Mouse (Mus musculus) bone marrow, adult 2 months (tissue): ENCODE results near the gene H2-M10.1. TPM values are rescaled to one million over a fixed set of nuclear protein-coding genes. Genes with fewer than 3 reads are reported as not detected.
"Not testable (repeated sequence)": the region's sequence is repeated elsewhere in the genome, so short reads cannot be mapped to it uniquely, and the experiment has no call there.

Experiments used
- H3K27ac ChIP-seq: fragments of 200-500 bp; 2 replicates; pipeline ENCODE4 v1.5.1; 2012; ENCODE audit warnings: low read depth, mild to moderate bottlenecking, control low read depth, inconsistent platforms, low read length; ENCODE audit not compliant: control insufficient read depth, poor library complexity, insufficient read depth
- H3K4me1 ChIP-seq: fragments of 200-500 bp; 2 replicates; pipeline ENCODE4 v1.6.1; 2011; ENCODE audit warnings: low read length; ENCODE audit not compliant: control insufficient read depth, insufficient read depth
- H3K4me3 ChIP-seq: fragments of 200-500 bp; replicated peaks from 2 replicates; pipeline ENCODE3; 2011; ENCODE audit warnings: mild to moderate bottlenecking, low read depth, low read length, control low read depth; ENCODE audit not compliant: control insufficient read depth
- CTCF ChIP-seq: fragments of 200-500 bp; IDR thresholded peaks from 2 replicates; pipeline ENCODE4 v1.5.1; 2011; ENCODE audit warnings: low read length, control low read depth; ENCODE audit not compliant: control insufficient read depth, insufficient read depth
- POLR2A ChIP-seq: fragments of 200-500 bp; IDR thresholded peaks from 2 replicates; pipeline ENCODE4 v1.6.1; 2011; ENCODE audit warnings: low read depth, mild to moderate bottlenecking, control low read depth, low read length, borderline replicate concordance; ENCODE audit not compliant: control insufficient read depth
- WGBS: fragments of 180-500 bp; shearing (Covaris S2); methylation state at CpG from one replicate; pipeline ENCODE4 v1.1.7; 2018; 5-methylcytosine and 5-hydroxymethylcytosine counted together
- polyA plus RNA-seq: library from polyadenylated mRNA; stranded (reverse); fragments of >200 nt; gene quantifications from 2 replicates; pipeline ENCODE4 v1.2.4, GENCODE M21; 2011; ENCODE audit warnings: low replicate concordance; ENCODE audit not compliant: missing spikeins, insufficient read depth, insufficient read length

The H2-M10.1 gene
- polyA plus RNA-seq, 1 experiment, result not detected

- H3K27ac ChIP-seq, result no peak overlapping the region
- no peak overlapping the region for H3K4me3 ChIP-seq
- TF ChIP-seq CTCF (no peak), POLR2A (no peak)
- 60% methylated on average over 1 of the region's 1 CpGs for WGBS
- H3K4me1 ChIP-seq, result no peaks in the 10 kb centered on the region
Observed at GRCm38 (mm10) chr17:36309293-36309692, 16.7 kb downstream of the H2-M10.1 start.

- H3K27ac ChIP-seq, H3K4me1 ChIP-seq, H3K4me3 ChIP-seq: not testable (repeated sequence)
- whole genome bisulfite sequencing, result under 1% methylated on average over 3 of the region's 3 CpGs
- TF ChIP-seq CTCF, result peak; percentile 42
Observed at GRCm38 (mm10) chr17:36308855-36309254, 17.1 kb downstream of the H2-M10.1 start.

- TF ChIP-seq CTCF (no peak), POLR2A (no peak)
- WGBS, result 67% methylated on average over 2 of the region's 2 CpGs
- no peak within 1 kb of the TSS for H3K27ac ChIP-seq
- H3K4me3 ChIP-seq, result no peak within 1 kb of the TSS
- H3K4me1 ChIP-seq, result no peaks in the 10 kb centered on the region
Observed at GRCm38 (mm10) chr17:36286390-36286789, 39.6 kb downstream of the H2-M10.1 start, which contains the start of gene H2-M10.2. Gene H2-M10.2 (minus strand): TSS chr17:36286490.

GRCm38 (mm10) chr17:36281521-36282245 is 44.3 kb downstream of the H2-M10.1 start:
- H3K27ac ChIP-seq, result no peak overlapping the region
- TF ChIP-seq POLR2A, result no peak
- TF ChIP-seq CTCF, result no peak
- H3K4me3 ChIP-seq, result no peak overlapping the region
- no peaks in the 10 kb centered on the region for H3K4me1 ChIP-seq
- 84% methylated on average over 4 of the region's 4 CpGs for WGBS

- no peak for TF ChIP-seq POLR2A
- TF ChIP-seq CTCF, result no peak
- WGBS, result 79% methylated on average over 4 of the region's 4 CpGs
- no peak overlapping the region for H3K27ac ChIP-seq
- peaks cover 14% of the 10 kb centered on the region for H3K4me1 ChIP-seq
- no peak overlapping the region for H3K4me3 ChIP-seq
Observed at GRCm38 (mm10) chr17:36274776-36275175, 51.2 kb downstream of the H2-M10.1 start.

GRCm38 (mm10) chr17:36273796-36274195 is 52.2 kb downstream of the H2-M10.1 start:
- Histone ChIP-seq H3K27ac (peak overlapping the region; percentile 56), H3K4me3 (no peak overlapping the region), H3K4me1 (peaks cover 14% of the 10 kb centered on the region)
- WGBS, result 35% methylated on average over 4 of the region's 4 CpGs
- TF ChIP-seq POLR2A (no peak), CTCF (no peak)

Other genes with a start within 250 kb of the H2-M10.1 start
- gene Gm19684, start 204.5 kb downstream of the H2-M10.1 start, polyA plus RNA-seq, result 1.2 TPM in 1 of 2 replicates, not detected in the other
- gene Gm7030, start 196.7 kb downstream of the H2-M10.1 start, polyA plus RNA-seq, result not detected in 2 replicates
- 3.0 TPM in 1 of 2 replicates, not detected in the other for gene Gm8909, start 157.6 kb downstream of the H2-M10.1 start, polyA plus RNA-seq
- gene H2-T3, start 135.9 kb downstream of the H2-M10.1 start, polyA plus RNA-seq, result 0.80 TPM in 1 of 2 replicates, not detected in the other
- gene Rpp21, start 68.1 kb downstream of the H2-M10.1 start, polyA plus RNA-seq, result 53.7 and 117 TPM in 2 replicates
- 23.5 and 42.2 TPM in 2 replicates for gene Trim39, start 53.9 kb downstream of the H2-M10.1 start, polyA plus RNA-seq
- gene H2-M10.2, start 39.7 kb downstream of the H2-M10.1 start, polyA plus RNA-seq, result not detected in 2 replicates
- gene H2-M10.3, start 42.3 kb upstream of the H2-M10.1 start, polyA plus RNA-seq, result not detected in 2 replicates
- gene H2-M10.4, start 136.2 kb upstream of the H2-M10.1 start, polyA plus RNA-seq, result not detected in 2 replicates
- gene H2-M11, start 220.9 kb upstream of the H2-M10.1 start, polyA plus RNA-seq, result not detected in 2 replicates